Mouse (Mus musculus) cortical plate, adult 2 months (tissue): ENCODE measurements around the gene Tmem94. TPM values are rescaled to one million over a fixed set of nuclear protein-coding genes. Genes with fewer than 3 reads are reported as not detected.
"Not testable (repeated sequence)": the region's sequence is repeated elsewhere in the genome, so short reads cannot be mapped to it uniquely, and the experiment has no call there.

Experiments
- H3K27ac ChIP-seq: fragments of 200-500 bp; 2 replicates; pipeline ENCODE4 v1.5.1; 2012; ENCODE audit warnings: low read length, control low read depth, inconsistent platforms; ENCODE audit not compliant: insufficient read depth
- H3K4me1 ChIP-seq: fragments of 200-500 bp; 2 replicates; pipeline ENCODE4 v1.6.1; 2011; ENCODE audit warnings: low read length; ENCODE audit not compliant: control insufficient read depth, insufficient read depth
- H3K4me3 ChIP-seq: fragments of 200-500 bp; 2 replicates; pipeline ENCODE4 v1.5.1; 2011; ENCODE audit warnings: mild to moderate bottlenecking, low read length, control low read depth; ENCODE audit not compliant: insufficient read depth
- CTCF ChIP-seq: fragments of 200-500 bp; IDR thresholded peaks from 2 replicates; pipeline ENCODE4 v1.5.1; 2011; ENCODE audit warnings: mild to moderate bottlenecking, control low read depth, low read length; ENCODE audit not compliant: insufficient read depth; ENCODE audit errors: extremely low read depth
- POLR2A ChIP-seq: fragments of 200-500 bp; IDR thresholded peaks from 2 replicates; pipeline ENCODE4 v1.6.1; 2011; ENCODE audit warnings: mild to moderate bottlenecking, low read length, control low read depth; ENCODE audit not compliant: insufficient read depth; ENCODE audit errors: extremely low read depth
- polyA plus RNA-seq: library from polyadenylated mRNA; depleted of rRNA; stranded (reverse); fragments of >200 nt; gene quantifications from 2 replicates; pipeline ENCODE4 v1.2.3, GENCODE M21; 2012

The Tmem94 gene
- polyA plus RNA-seq, 1 experiment = 44.8 TPM

GRCm38 (mm10) chr11:115742926-115743325 is 22.3 kb upstream of the Tmem94 start:
- Histone ChIP-seq H3K4me1 (no peaks in the 10 kb centered on the region), H3K4me3 (no peak overlapping the region), H3K27ac (no peak overlapping the region)
- TF ChIP-seq POLR2A = no peak
- no peak for TF ChIP-seq CTCF

GRCm38 (mm10) chr11:115744385-115744784 is 20.8 kb upstream of the Tmem94 start:
- H3K4me1 ChIP-seq = no peaks in the 10 kb centered on the region
- H3K27ac ChIP-seq = no peak overlapping the region
- TF ChIP-seq POLR2A (no peak), CTCF (no peak)
- no peak overlapping the region for H3K4me3 ChIP-seq

- Histone ChIP-seq H3K4me1 (no peaks in the 10 kb centered on the region), H3K4me3 (no peak overlapping the region), H3K27ac (no peak overlapping the region)
- TF ChIP-seq CTCF (no peak), POLR2A (no peak)
Measured at GRCm38 (mm10) chr11:115746109-115746508, 19.1 kb upstream of the Tmem94 start.

DNA sequence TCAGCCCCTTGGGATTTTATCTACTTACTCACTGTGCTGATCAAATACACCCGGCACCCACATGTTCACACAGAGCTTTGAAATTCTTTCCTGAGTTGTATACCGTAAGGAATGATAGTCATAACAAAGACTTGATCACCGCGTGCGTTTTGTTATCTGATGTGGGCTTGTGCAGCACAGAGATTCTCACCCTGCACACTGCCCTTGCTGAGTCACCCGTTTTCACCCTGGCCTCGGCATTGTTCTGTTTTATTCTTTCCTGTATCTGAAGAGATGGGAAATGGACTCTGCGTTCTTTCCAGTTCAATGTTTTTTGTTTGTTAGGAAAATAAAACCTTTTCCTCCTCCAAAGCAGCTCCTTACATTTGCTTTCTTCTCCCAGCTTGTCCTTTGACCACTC is 18.5 kb upstream of the Tmem94 start:
- no peak for TF ChIP-seq POLR2A
- TF ChIP-seq CTCF = no peak
- H3K4me1 ChIP-seq = no peaks in the 10 kb centered on the region
- H3K27ac ChIP-seq = no peak overlapping the region
- no peak overlapping the region for H3K4me3 ChIP-seq

DNA sequence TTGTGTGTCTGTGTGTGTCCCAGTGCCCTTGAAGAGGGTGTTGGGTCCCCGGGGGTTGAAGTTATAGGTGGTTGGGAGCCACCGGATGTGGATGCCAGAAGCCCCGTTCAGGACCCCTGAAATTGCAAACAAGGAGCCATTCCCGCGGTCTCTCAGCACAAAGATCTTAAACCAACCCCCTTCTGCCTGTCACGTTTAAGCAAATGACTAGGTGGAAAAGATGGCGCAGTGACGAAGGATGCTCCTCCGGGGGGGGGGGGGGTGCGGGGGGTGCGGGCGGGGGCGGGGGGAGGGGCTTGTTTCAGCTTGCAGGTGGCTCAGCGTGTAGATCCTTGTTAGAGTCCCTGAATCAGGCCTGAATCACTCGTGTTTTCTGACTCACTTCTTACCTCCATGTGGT is 17.9 kb upstream of the Tmem94 start:
- H3K4me3 ChIP-seq = no peak overlapping the region
- TF ChIP-seq POLR2A (no peak), CTCF (no peak)
- no peak overlapping the region for H3K27ac ChIP-seq
- H3K4me1 ChIP-seq = no peaks in the 10 kb centered on the region

DNA sequence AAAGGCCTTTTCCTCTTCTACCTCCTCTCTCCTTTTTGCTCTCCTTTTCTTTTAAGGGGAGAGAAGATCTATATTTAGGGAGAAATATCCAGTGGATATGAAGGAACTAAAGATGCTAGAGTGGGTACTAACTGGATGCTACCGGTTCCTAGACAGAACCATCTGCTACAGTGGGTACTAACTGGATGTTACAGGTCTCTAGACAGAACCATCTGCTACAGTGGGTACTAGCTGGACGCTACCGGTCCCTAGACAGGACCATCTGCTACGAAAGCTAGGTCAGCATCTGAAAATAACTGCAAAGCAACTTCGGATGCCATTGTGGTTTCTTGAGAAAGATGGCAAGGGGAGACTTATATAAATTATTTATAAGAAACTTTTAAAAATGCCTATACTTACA is 15.4 kb upstream of the Tmem94 start:
- TF ChIP-seq POLR2A (no peak), CTCF (no peak)
- Histone ChIP-seq H3K4me3 (no peak overlapping the region), H3K27ac (no peak overlapping the region), H3K4me1 (no peaks in the 10 kb centered on the region)

DNA sequence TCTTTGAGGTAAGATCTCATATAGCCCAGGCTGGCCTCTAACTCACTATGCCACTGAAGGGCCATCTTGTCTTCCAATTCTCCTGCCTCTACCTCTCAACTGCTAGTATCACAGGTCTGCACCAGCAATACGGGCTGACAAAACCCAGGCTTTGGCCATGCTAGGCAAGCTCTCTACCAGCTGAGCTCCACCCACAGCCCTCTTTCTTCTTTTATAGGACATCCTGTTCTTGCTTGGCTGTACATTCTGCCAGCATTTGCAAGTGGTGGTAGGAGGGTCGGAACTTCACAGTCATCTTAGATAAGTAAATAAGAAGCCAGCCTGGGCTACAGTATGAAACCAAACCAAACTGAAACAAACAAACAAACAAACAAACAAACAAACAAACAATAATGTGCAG is 13.5 kb upstream of the Tmem94 start:
- Histone ChIP-seq H3K4me1 (no peaks in the 10 kb centered on the region), H3K27ac (no peak overlapping the region), H3K4me3 (no peak overlapping the region)
- TF ChIP-seq POLR2A (no peak), CTCF (no peak)

- TF ChIP-seq CTCF (no peak), POLR2A (no peak)
- Histone ChIP-seq H3K4me1 (no peaks in the 10 kb centered on the region), H3K4me3 (no peak overlapping the region), H3K27ac (no peak overlapping the region)
Measured at GRCm38 (mm10) chr11:115752653-115753052, 12.6 kb upstream of the Tmem94 start.

- Histone ChIP-seq H3K4me1 (no peaks in the 10 kb centered on the region), H3K4me3 (no peak overlapping the region), H3K27ac (no peak overlapping the region)
- TF ChIP-seq CTCF = no peak
- no peak for TF ChIP-seq POLR2A
Measured at GRCm38 (mm10) chr11:115753485-115753884, 11.7 kb upstream of the Tmem94 start.

GRCm38 (mm10) chr11:115762176-115762575 is 3.1 kb upstream of the Tmem94 start:
- H3K4me3 ChIP-seq, H3K27ac ChIP-seq, H3K4me1 ChIP-seq: not testable (repeated sequence)

GRCm38 (mm10) chr11:115764698-115765097 is 535 bp upstream of the Tmem94 start:
- TF ChIP-seq POLR2A = no peak
- no peak overlapping the region for H3K27ac ChIP-seq
- no peak overlapping the region for H3K4me3 ChIP-seq
- H3K4me1 ChIP-seq = peaks cover 3% of the 10 kb centered on the region; the same call in 1 of the 2 replicates
